Mouse (Mus musculus): ENCODE data around the gene Fam114a1. TPM values are rescaled to one million over a fixed set of nuclear protein-coding genes. Genes with fewer than 3 reads are reported as not detected.

Fam114a1 gene
- polyA plus RNA-seq, 2 experiments, result 7.1 to 8.5 TPM

DNA sequence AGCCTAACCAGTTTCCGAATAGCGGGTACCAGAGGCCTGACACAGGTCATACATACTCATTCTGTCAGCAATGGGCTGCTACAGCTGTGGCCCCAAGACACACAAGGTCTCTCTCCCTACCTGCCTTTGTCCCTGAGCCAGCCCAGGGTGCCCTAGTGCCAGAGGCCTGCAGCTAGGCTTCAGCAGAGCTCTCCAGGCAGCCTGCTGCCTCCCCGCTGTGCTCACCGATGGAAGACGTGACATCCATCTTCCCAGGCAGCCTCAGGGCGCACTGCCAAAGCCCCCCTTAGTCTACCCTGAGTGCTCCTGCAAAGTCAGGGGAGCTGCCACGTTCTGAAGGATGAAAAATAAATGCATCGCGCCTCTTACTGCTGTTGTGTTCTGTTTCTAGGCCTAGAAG lies 58.1 kb downstream of the Fam114a1 start:
- Histone ChIP-seq H3K4me2 (ENCODE audit: low read depth) (no peak overlapping the region), H3K36me3 (replicated peaks; ENCODE audit: control insufficient read depth, insufficient read depth, low read depth) (no peaks in the 10 kb centered on the region), H3K9ac (replicated peaks) (no peak overlapping the region), H3K4me3 (ENCODE audit: insufficient read depth in 1 of 2, low read depth in 2 of 2, low read length in 2 of 2) (no peak overlapping the region), H3K4me1 (replicated peaks; ENCODE audit: control insufficient read depth in 2 of 2, insufficient read depth in 2 of 2, low read length in 1 of 2) (no peaks in the 10 kb centered on the region), H3K9me3 (ENCODE audit: control insufficient read depth, low read length) (no peaks in the 10 kb centered on the region), H3K27me3 (ENCODE audit: control insufficient read depth, insufficient read depth, low read length) (no peaks in the 10 kb centered on the region), H3K27ac (no peak overlapping the region)
- TF ChIP-seq CTCF (IDR thresholded peaks at IDR 0.05; ENCODE audit: low read depth), result no peak
- TF ChIP-seq EP300 (IDR thresholded peaks at IDR 0.05; ENCODE audit: low read depth), result no peak
- no peak for DNase-seq (ENCODE audit: low read depth in 3 of 3, low spot score in 3 of 3)
- 70% methylated on average over 9 of the region's 9 CpGs for WGBS (ENCODE audit: insufficient replicate concordance)
- no peak for ATAC-seq (ENCODE audit: insufficient read depth)

DNA sequence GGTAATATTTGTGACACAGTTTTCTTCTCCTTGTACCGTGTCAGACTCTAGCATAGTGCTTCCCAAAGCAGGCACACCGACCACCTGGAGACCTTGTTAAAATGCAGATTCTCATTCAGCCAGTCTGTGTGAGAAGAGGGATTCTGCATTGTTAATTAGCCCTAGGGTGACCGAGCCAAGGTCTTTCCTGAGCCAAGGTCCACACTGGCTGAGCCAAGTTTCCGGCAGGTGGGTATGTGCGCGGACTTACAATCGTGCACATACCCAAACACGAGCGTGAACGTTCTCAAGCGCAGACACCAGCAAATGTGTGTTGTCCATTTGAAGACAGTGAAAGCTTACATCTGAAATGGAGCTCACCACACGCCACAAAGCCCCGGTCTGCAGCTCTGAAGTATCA lies 66.7 kb downstream of the Fam114a1 start:
- TF ChIP-seq CTCF (IDR thresholded peaks at IDR 0.05; ENCODE audit: low read depth), result no peak
- TF ChIP-seq EP300 (IDR thresholded peaks at IDR 0.05; ENCODE audit: low read depth), result no peak
- no peak overlapping the region for H3K27ac ChIP-seq
- H3K9ac ChIP-seq (replicated peaks), result no peak overlapping the region
- 78% methylated on average over 13 of the region's 13 CpGs for WGBS (ENCODE audit: insufficient replicate concordance)
- no peaks in the 10 kb centered on the region for H3K4me1 ChIP-seq (replicated peaks; ENCODE audit: control insufficient read depth in 2 of 2, insufficient read depth in 2 of 2, low read length in 1 of 2)
- no peak overlapping the region for H3K4me2 ChIP-seq (ENCODE audit: low read depth)
- no peak overlapping the region for H3K4me3 ChIP-seq (ENCODE audit: insufficient read depth in 1 of 2, low read depth in 2 of 2, low read length in 2 of 2)
- no peaks in the 10 kb centered on the region for H3K27me3 ChIP-seq (ENCODE audit: control insufficient read depth, insufficient read depth, low read length)
- DNase-seq (ENCODE audit: low read depth in 3 of 3, low spot score in 3 of 3), result no peak
- ATAC-seq (ENCODE audit: insufficient read depth), result no peak
- no peaks in the 10 kb centered on the region for H3K9me3 ChIP-seq (ENCODE audit: control insufficient read depth, low read length)
- H3K36me3 ChIP-seq (replicated peaks; ENCODE audit: control insufficient read depth, insufficient read depth, low read depth), result no peaks in the 10 kb centered on the region

DNA sequence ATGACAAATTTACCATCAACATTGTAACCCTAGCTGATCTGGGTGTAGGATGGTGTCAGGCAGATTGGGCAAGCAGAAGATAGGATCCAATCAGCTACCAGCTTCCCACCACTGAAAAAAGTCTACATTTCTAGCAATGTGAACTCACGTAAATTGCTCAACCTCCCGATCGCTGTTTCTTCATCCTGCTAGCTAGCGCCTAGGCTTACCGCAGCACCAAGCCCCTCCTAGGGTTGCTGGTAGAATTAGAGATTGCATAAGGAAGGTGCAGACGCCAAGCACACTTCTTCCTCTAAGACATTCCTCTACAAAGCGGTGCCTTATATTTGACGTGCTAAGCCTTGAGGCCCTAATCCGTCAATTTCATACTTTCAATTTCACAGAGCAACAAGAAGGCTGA lies 68.4 kb downstream of the Fam114a1 start:
- no peak overlapping the region for H3K27ac ChIP-seq
- 54% methylated on average over 9 of the region's 9 CpGs for WGBS (ENCODE audit: insufficient replicate concordance)
- DNase-seq (ENCODE audit: low read depth in 3 of 3, low spot score in 3 of 3), result peak; percentile 14 to 38 (median 20)

DNA sequence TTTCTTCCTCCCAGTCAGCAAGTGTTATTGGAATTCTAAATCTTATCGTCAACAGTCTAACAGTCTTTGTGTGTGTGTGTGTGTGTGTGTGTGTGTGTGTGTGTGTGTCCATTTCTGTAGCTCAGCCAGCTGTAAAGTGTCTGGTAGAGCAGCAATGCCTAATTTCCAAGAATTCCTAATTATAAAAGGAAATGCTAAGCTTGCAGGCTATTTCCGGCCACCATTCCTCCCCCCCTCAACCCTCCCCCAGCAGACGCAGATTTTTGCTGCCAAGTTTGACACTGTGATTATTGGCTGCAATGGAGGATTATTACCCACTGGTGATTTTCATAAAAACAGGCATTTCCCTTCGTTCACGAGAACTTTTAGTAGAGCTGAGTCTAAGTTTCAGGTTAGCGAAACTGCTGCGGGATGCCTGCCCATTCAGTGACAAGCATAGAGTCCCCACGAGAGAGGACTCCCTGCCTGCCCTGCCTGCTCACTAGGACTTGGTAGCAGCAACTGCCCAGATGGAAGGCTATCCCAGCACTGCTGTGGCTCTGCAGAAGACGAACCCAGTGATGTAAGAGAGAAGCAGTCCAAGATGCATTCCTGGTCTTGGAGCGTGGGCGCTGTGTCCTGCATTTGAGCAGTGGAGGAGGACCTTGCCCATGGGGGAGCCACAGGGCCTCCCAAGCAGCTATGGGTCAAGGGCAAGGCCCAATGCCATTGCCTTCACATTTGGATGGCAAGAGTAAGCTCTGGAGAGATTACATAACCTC lies 69.1 kb downstream of the Fam114a1 start:
- no peak overlapping the region for H3K27ac ChIP-seq

More for the DNA sequence above, 68.4 kb downstream of the Fam114a1 start:
- Histone ChIP-seq H3K36me3 (replicated peaks; ENCODE audit: control insufficient read depth, insufficient read depth, low read depth) (no peaks in the 10 kb centered on the region), H3K4me1 (replicated peaks; ENCODE audit: control insufficient read depth in 2 of 2, insufficient read depth in 2 of 2, low read length in 1 of 2) (no peaks in the 10 kb centered on the region), H3K27me3 (ENCODE audit: control insufficient read depth, insufficient read depth, low read length) (no peaks in the 10 kb centered on the region), H3K4me2 (ENCODE audit: low read depth) (no peak overlapping the region), H3K9ac (replicated peaks) (no peak overlapping the region), H3K9me3 (ENCODE audit: control insufficient read depth, low read length) (no peaks in the 10 kb centered on the region), H3K4me3 (ENCODE audit: insufficient read depth in 1 of 2, low read depth in 2 of 2, low read length in 2 of 2) (no peak overlapping the region)
- ATAC-seq (ENCODE audit: insufficient read depth), result no peak
- TF ChIP-seq CTCF (IDR thresholded peaks at IDR 0.05; ENCODE audit: low read depth) (no peak), EP300 (IDR thresholded peaks at IDR 0.05; ENCODE audit: low read depth) (no peak)

DNA sequence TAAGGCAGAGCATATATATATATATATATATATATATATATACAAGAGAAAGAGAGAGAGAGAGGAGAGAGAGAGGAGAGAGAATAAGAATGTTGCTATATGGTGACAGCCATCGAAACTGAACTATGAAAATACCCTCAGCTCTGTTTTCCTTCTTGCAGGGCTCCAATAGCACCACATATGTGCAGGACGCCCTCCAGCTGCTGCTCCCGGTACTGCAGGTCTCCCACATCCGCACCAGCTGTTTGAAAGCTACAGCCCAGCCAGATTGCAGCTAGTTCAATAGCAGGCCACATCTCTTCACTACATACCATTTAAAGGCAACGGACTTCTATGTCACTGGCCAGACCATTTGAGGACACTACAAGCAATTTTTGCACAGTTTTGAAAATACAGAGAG lies 70.6 kb downstream of the Fam114a1 start:
- Histone ChIP-seq H3K4me2 (ENCODE audit: low read depth) (no peak overlapping the region), H3K4me3 (ENCODE audit: insufficient read depth in 1 of 2, low read depth in 2 of 2, low read length in 2 of 2) (no peak overlapping the region), H3K27ac (no peak overlapping the region), H3K36me3 (replicated peaks; ENCODE audit: control insufficient read depth, insufficient read depth, low read depth) (no peaks in the 10 kb centered on the region), H3K27me3 (ENCODE audit: control insufficient read depth, insufficient read depth, low read length) (no peaks in the 10 kb centered on the region), H3K9ac (replicated peaks) (no peak overlapping the region), H3K4me1 (replicated peaks; ENCODE audit: control insufficient read depth in 2 of 2, insufficient read depth in 2 of 2, low read length in 1 of 2) (no peaks in the 10 kb centered on the region), H3K9me3 (ENCODE audit: control insufficient read depth, low read length) (no peaks in the 10 kb centered on the region)
- ATAC-seq (ENCODE audit: insufficient read depth) (no peak), DNase-seq (ENCODE audit: low read depth in 3 of 3, low spot score in 3 of 3) (no peak)
- WGBS (ENCODE audit: insufficient replicate concordance), result 58% methylated on average over 5 of the region's 5 CpGs
- no peak for TF ChIP-seq EP300 (IDR thresholded peaks at IDR 0.05; ENCODE audit: low read depth)
- TF ChIP-seq CTCF (IDR thresholded peaks at IDR 0.05; ENCODE audit: low read depth), result peak; percentile 63

More for the DNA sequence above, 69.1 kb downstream of the Fam114a1 start:
- Histone ChIP-seq H3K27me3 (ENCODE audit: control insufficient read depth, insufficient read depth, low read length) (no peaks in the 10 kb centered on the region), H3K4me2 (ENCODE audit: low read depth) (no peak overlapping the region), H3K9me3 (ENCODE audit: control insufficient read depth, low read length) (no peaks in the 10 kb centered on the region), H3K4me1 (replicated peaks; ENCODE audit: control insufficient read depth in 2 of 2, insufficient read depth in 2 of 2, low read length in 1 of 2) (no peaks in the 10 kb centered on the region), H3K4me3 (ENCODE audit: insufficient read depth in 1 of 2, low read depth in 2 of 2, low read length in 2 of 2) (no peak overlapping the region), H3K9ac (replicated peaks) (no peak overlapping the region), H3K36me3 (replicated peaks; ENCODE audit: control insufficient read depth, insufficient read depth, low read depth) (no peaks in the 10 kb centered on the region)
- TF ChIP-seq CTCF (IDR thresholded peaks at IDR 0.05; ENCODE audit: low read depth) (no peak), EP300 (IDR thresholded peaks at IDR 0.05; ENCODE audit: low read depth) (no peak)
- WGBS (ENCODE audit: insufficient replicate concordance), result 71% methylated on average over 11 of the region's 11 CpGs
- ATAC-seq (ENCODE audit: insufficient read depth) (no peak), DNase-seq (ENCODE audit: low read depth in 3 of 3, low spot score in 3 of 3) (no peak)

All from liver, embryonic 14.5 days (tissue).